Mouse (Mus musculus) embryonic facial prominence, embryonic 14.5 days (tissue): Measurements from ENCODE around the gene Cfap58. TPM values are rescaled to one million over a fixed set of nuclear protein-coding genes. Genes with fewer than 3 reads are reported as not detected.
A peak's percentile ranks its signal among the peaks of the same experiment; 100 is the strongest.

Experiments
- ATAC-seq: fragments of 200-750 bp; cut with Nextera tagmentation; 2 replicates; pipeline ENCODE4 v1.8.0; 2017; ENCODE audit warnings: low read depth, moderate number of reproducible peaks, moderate TSS enrichment
- DNase-seq: peaks from one replicate; pipeline ENCODE4 v3.0.0-alpha.2; 2015; ENCODE audit warnings: low spot score
- H3K27ac ChIP-seq: fragments of 300-500 bp; sonication (generic); replicated peaks from 2 replicates; pipeline ENCODE4 v1.5.1; 2014; ENCODE audit warnings: low read depth, mild to moderate bottlenecking, low read length, moderate library complexity
- H3K27me3 ChIP-seq: fragments of 300-500 bp; sonication (generic); replicated peaks from 2 replicates; pipeline ENCODE4 v1.6.1; 2014; ENCODE audit warnings: low read length; ENCODE audit not compliant: control insufficient read depth, insufficient read depth
- H3K36me3 ChIP-seq: fragments of 300-500 bp; sonication (generic); 2 replicates; pipeline ENCODE4 v1.6.1; 2014; ENCODE audit warnings: low read length, mixed read lengths; ENCODE audit not compliant: control insufficient read depth, insufficient read depth
- H3K4me1 ChIP-seq: fragments of 300-500 bp; sonication (generic); 2 replicates; pipeline ENCODE4 v1.6.1; 2014; ENCODE audit warnings: antibody characterized with exemption, low read length; ENCODE audit not compliant: control insufficient read depth, insufficient read depth
- H3K4me2 ChIP-seq: fragments of 300-500 bp; sonication (generic); 2 replicates; pipeline ENCODE4 v1.6.1; 2014; ENCODE audit warnings: low read depth, mild to moderate bottlenecking, low read length, moderate library complexity, mixed read lengths
- H3K4me3 ChIP-seq: fragments of 300-500 bp; sonication (generic); 2 replicates; pipeline ENCODE4 v1.5.1; 2014; ENCODE audit warnings: low read depth, mild to moderate bottlenecking, low read length
- H3K9ac ChIP-seq: fragments of 300-500 bp; sonication (generic); 2 replicates; pipeline ENCODE4 v1.6.1; 2014; ENCODE audit warnings: low read depth, mild to moderate bottlenecking, low read length, moderate library complexity, mixed read lengths
- H3K9me3 ChIP-seq: fragments of 300-500 bp; sonication (generic); 2 replicates; pipeline ENCODE4 v1.6.1; 2016; ENCODE audit warnings: low read length; ENCODE audit not compliant: control insufficient read depth
- WGBS: fragments of 180-500 bp; shearing (Covaris S2); extraction: QIAGEN DNeasy Blood & Tissue Kit; methylation state at CpG from one replicate; pipeline ENCODE4 v1.1.7; 2014; 5-methylcytosine and 5-hydroxymethylcytosine counted together
- polyA plus RNA-seq: library from polyadenylated mRNA; unstranded; fragments of >200 nt; fragmentation: Nextera tagmentation; extraction: Ambion mirVana; gene quantifications from 2 replicates; pipeline ENCODE4 v1.2.1, GENCODE M21; 2014

Gene Cfap58
- 0.38 and 0.58 TPM in 2 replicates for polyA plus RNA-seq

DNA sequence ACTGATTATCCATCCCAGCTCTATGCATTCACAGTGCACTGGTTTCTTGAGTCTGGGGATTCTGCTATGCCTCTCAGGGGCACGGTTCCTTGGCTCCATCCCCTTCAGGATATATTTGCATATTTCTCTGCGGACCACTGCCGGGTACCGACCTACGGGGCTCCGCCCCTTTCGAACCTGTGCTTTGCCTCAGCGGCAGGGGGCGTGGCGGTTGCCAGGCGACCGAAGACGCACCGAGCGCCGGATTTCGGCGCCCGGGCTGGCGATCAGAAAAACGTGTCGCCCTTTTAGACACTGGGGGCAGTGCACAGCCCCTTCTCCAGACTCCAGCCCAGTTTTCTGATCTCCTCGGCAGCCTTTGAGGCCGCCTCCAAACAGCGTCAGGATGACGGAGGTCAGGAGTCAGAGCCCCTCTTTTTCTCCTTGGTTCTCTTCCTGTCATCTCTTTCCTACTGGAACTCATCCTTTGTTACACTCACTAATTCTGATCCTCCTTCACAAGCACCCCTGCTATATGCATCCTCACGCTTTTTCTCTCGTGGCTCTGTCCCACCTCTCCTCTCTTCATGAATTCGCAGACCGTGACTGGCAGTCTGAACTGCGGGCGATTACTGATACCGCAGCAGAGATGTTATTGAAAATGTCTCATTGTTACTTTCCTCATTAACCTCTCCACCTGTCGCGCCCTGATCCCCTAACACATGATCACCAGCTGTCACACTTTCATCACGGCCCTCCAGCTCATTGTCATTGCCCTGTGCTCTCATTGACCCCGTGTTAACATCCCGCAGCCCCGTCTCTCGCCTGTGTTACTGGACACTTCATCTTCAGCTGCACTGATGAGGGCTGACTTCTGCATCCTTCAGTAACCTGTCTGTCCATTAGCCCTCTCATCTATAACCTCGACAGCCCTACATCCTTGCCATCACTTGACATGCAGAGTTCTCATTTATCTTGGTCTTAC lies at the start of gene Cfap58:
TSS of gene Cfap58 (plus strand) at position 233 of the 964 bp plus-strand sequence.
- DNase-seq (peak; percentile 82), ATAC-seq (peak; percentile 86)
- peaks cover 6% of the 10 kb centered on the region for H3K27me3 ChIP-seq
- no peak within 1 kb of the TSS for H3K27ac ChIP-seq
- no peak within 1 kb of the TSS; the same call in 1 of the 2 replicates for H3K9ac ChIP-seq
- peak within 1 kb of the TSS; percentile 66 for H3K4me2 ChIP-seq
- WGBS: 7% methylated on average over 40 of the region's 41 CpGs
- peaks cover 5% of the 10 kb centered on the region; the same call in 1 of the 2 replicates for H3K4me1 ChIP-seq
- no peaks in the 10 kb centered on the region for H3K36me3 ChIP-seq
- H3K9me3 ChIP-seq: no peaks in the 10 kb centered on the region
- H3K4me3 ChIP-seq: peak within 1 kb of the TSS; percentile 39

DNA sequence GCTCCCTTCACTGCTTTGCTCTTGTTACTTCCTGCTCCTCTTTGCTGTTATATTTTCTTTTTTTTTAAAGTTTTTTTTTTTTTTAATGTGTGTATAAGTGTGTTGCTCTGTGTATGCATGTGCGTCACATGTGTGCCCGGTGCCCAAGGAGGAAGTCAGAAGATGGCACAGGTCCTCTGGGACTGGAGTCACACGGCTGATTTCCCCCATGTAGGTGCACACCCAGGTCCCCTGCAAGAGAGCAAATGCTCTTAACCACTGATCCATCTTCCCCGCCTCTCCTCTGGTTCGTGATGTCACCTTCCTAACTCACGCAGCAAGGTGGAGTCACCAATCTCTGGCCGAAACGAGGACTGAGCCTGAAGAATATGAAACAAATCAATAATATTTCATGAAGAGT lies 49.4 kb upstream of the Cfap58 start:
- WGBS: 91% methylated on average over 8 of the region's 8 CpGs
- Histone ChIP-seq H3K4me1 (peaks cover 18% of the 10 kb centered on the region; the same call in 1 of the 2 replicates), H3K27me3 (no peaks in the 10 kb centered on the region), H3K4me2 (no peak overlapping the region), H3K27ac (no peak overlapping the region), H3K9ac (no peak overlapping the region), H3K36me3 (no peaks in the 10 kb centered on the region), H3K4me3 (no peak overlapping the region), H3K9me3 (no peaks in the 10 kb centered on the region)
- no peak for DNase-seq
- ATAC-seq: no peak

DNA sequence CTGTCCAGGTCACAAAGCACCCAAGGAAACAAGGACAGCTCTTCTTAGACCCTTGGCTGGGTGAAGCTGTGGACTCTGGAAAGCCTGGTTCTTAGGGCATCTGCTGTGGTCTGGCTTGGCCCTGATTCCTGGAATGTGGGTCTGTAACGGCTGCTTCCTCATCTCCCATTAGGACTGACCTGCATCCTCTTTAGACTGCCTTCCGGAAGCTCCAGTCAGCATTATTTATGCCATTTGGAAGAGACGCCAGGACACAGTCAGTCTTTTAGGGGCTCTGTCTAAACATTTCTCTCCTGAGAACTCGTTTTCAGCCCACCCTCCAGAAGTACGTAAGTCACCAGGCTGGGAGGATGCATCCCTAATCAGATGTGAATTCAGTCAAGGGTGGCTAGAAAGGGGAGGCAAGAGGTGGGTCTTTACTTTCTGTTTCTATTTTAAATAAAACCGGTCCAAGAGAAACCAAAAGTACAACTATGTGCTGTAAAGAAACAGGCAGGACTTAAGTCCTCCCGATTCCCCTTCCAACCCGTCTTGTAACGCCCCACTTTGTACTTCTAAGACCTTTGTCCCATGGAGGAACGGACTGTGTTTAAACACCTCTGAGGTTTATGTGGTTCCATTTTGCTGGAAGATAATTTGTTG lies 46.9 kb upstream of the Cfap58 start:
- DNase-seq (no peak), ATAC-seq (no peak)
- Histone ChIP-seq H3K9ac (no peak overlapping the region), H3K27ac (no peak overlapping the region), H3K4me3 (no peak overlapping the region), H3K4me1 (peaks cover 18% of the 10 kb centered on the region; the same call in 1 of the 2 replicates), H3K36me3 (peaks cover 10% of the 10 kb centered on the region; the same call in 1 of the 2 replicates), H3K27me3 (no peaks in the 10 kb centered on the region), H3K4me2 (no peak overlapping the region), H3K9me3 (no peaks in the 10 kb centered on the region)
- WGBS: 65% methylated on average over 10 of the region's 10 CpGs

DNA sequence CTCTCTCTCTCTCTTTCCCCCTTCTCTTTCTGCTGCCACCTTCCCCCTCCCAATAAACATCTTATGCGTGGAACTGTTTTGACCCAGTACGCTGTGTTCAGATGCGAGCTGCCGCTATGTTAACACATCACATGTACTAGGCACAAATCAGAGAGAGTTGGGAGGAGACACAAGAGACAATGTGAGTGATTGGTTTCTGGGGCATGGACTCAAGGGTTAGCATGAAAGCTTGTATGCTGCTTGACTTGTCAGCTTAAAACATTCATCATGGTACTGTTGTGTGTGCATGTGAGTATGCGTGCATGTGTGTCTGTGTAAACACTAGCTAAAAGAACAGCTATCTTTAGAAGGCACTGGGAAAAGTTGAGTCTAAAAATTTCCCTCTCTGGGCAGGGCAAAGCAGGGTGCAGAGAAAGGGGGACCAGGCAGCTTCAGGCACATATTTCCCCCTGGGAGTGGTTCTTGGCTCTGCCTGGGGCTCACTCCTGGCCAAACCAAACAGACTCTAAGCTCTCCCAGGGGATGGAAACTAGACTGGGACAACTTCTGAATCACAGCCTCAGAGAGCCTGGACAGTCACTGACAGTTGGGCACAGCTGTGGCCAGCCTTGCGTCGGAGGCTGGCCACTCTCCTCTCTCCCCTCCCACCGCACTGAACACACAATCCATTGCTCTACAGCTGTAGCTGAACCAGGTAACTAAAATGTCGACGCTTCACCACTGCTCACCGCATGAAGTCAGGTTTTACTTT lies 45.7 kb upstream of the Cfap58 start:
- Histone ChIP-seq H3K9me3 (no peaks in the 10 kb centered on the region), H3K4me2 (no peak overlapping the region), H3K4me1 (peaks cover 18% of the 10 kb centered on the region; the same call in 1 of the 2 replicates), H3K9ac (no peak overlapping the region), H3K36me3 (peaks cover 20% of the 10 kb centered on the region; the same call in 1 of the 2 replicates), H3K4me3 (no peak overlapping the region), H3K27me3 (no peaks in the 10 kb centered on the region), H3K27ac (peak overlapping the region; percentile 33; the same call in 1 of the 2 replicates)
- 70% methylated on average over 11 of the region's 11 CpGs for WGBS
- DNase-seq (peak; percentile 47), ATAC-seq (peak; percentile 67)

DNA sequence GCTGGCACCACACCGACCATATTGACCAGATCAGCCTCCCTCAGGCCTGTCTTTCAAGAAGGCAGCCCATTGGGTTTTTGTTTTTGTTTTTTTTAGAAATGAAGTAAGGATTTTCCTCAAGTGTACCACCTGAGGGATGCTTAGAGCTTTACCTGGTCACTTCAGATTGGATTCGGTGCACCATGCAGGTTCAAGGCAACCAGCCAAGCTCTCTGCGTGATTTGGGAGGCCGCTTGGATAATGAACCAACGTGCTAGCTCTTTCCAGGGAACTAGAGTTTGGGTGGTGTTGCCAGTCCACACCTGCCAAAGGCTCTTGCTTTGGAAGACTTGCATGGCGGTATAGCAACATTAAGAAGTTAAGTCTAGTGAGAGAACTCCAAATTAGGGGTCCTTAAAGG lies 44.4 kb upstream of the Cfap58 start:
- Histone ChIP-seq H3K9ac (no peak overlapping the region), H3K27me3 (no peaks in the 10 kb centered on the region), H3K9me3 (no peaks in the 10 kb centered on the region), H3K4me3 (no peak overlapping the region), H3K27ac (no peak overlapping the region), H3K4me2 (no peak overlapping the region), H3K36me3 (peaks cover 25% of the 10 kb centered on the region; the same call in 1 of the 2 replicates), H3K4me1 (peaks cover 18% of the 10 kb centered on the region; the same call in 1 of the 2 replicates)
- DNase-seq (no peak), ATAC-seq (no peak)
- WGBS: 97% methylated on average over 6 of the region's 6 CpGs

DNA sequence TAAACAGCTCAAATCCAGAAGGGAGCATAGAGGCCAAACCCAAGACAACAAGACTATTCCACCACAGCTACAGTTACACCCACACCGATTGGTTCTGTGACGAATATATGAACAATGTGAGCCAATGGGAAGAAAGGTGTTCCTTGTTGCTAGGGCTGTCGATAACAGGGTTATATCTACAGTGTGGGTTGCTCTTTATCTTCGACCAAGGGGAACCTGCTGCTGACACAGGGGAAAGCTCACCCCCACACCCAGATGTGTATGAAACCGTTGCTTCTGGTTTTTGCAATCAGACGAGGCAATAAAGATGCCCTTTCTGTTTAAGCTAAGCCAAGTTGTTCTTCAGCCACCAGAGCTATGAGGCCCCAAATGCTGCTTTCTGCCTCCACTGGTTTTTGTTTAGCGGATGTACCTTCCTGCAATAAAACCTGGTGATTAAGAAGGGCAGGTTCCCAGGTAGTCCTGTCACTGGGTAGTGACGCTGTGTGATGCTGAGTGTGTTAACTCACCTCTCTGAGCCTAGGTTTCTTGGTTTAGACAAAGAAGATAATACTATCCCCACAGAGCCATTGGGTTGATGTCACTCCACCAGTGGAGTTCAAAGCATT lies 38.9 kb upstream of the Cfap58 start:
- no peak overlapping the region for H3K4me2 ChIP-seq
- no peak overlapping the region for H3K9ac ChIP-seq
- H3K4me3 ChIP-seq: no peak overlapping the region
- H3K4me1 ChIP-seq: peaks cover 12% of the 10 kb centered on the region; the same call in 1 of the 2 replicates
- DNase-seq (no peak), ATAC-seq (no peak)
- H3K27me3 ChIP-seq: no peaks in the 10 kb centered on the region
- 83% methylated on average over 8 of the region's 8 CpGs for WGBS
- H3K36me3 ChIP-seq: peaks cover 25% of the 10 kb centered on the region; the same call in 1 of the 2 replicates
- no peaks in the 10 kb centered on the region for H3K9me3 ChIP-seq
- no peak overlapping the region for H3K27ac ChIP-seq

DNA sequence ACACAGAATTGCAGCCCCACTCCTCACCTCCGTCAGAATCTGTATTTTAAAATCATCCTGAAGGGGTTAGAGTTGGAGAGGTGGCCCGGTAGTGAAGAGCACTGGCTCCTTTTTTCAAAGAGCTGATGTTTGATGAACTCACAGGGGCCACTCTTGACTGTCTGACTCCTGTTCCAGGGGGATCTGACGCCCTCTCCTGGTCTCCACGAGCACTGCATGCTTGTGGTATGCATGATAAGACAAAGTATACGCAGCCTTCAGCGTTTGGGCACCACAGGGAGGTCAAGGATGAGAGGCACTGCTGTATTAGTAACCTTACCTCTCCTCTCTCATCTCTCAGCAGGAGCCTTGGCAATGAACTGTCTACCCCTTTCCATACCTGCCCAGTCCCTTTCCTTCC lies 37.5 kb upstream of the Cfap58 start:
- Histone ChIP-seq H3K9me3 (no peaks in the 10 kb centered on the region), H3K4me2 (no peak overlapping the region), H3K9ac (no peak overlapping the region), H3K27ac (no peak overlapping the region), H3K27me3 (no peaks in the 10 kb centered on the region), H3K36me3 (peaks cover 19% of the 10 kb centered on the region; the same call in 1 of the 2 replicates), H3K4me1 (peaks cover 14% of the 10 kb centered on the region; the same call in 1 of the 2 replicates), H3K4me3 (no peak overlapping the region)
- ATAC-seq (no peak), DNase-seq (no peak)
- WGBS: 66% methylated on average over 6 of the region's 6 CpGs
